Mouse (Mus musculus) left cerebral cortex, postnatal 10 days (tissue): Measurements from ENCODE around the gene Tfip11. TPM values are rescaled to one million over a fixed set of nuclear protein-coding genes. Genes with fewer than 3 reads are reported as not detected.
A peak's percentile ranks its signal among the peaks of the same experiment; 100 is the strongest.

Experiments
- DNase-seq, 2 experiments: peaks; one replicate each; pipeline ENCODE4 v3.0.0; 2021 to 2022; ENCODE audit warnings: low spot score in 2 of 2, mixed read lengths in 1 of 2; ENCODE audit errors: extremely low spot score in 1 of 2
- intact Hi-C: fragments of 180-260 bp; cut with DNase I; formaldehyde crosslinking; loops from one replicate; pipeline ENCODE4 v1.15.1; 2025
- total RNA-seq, 2 experiments: library from RNA; stranded (reverse); gene quantifications; 2 replicates each; pipeline ENCODE4 v1.2.3; 2021

Tfip11 gene
- total RNA-seq, 2 experiments from 2014 or later: 33.0 to 34.9 TPM

GRCm38 (mm10) chr5:112343205-112343595 lies 17.0 kb downstream of the Tfip11 start:
- DNase-seq: no peak
- intact Hi-C loops: loop anchor here (1.0 to 5.0 kb wide), 2 partner anchors 17 to 84 kb away; partner anchors contain the start of gene Tfip11

DNA sequence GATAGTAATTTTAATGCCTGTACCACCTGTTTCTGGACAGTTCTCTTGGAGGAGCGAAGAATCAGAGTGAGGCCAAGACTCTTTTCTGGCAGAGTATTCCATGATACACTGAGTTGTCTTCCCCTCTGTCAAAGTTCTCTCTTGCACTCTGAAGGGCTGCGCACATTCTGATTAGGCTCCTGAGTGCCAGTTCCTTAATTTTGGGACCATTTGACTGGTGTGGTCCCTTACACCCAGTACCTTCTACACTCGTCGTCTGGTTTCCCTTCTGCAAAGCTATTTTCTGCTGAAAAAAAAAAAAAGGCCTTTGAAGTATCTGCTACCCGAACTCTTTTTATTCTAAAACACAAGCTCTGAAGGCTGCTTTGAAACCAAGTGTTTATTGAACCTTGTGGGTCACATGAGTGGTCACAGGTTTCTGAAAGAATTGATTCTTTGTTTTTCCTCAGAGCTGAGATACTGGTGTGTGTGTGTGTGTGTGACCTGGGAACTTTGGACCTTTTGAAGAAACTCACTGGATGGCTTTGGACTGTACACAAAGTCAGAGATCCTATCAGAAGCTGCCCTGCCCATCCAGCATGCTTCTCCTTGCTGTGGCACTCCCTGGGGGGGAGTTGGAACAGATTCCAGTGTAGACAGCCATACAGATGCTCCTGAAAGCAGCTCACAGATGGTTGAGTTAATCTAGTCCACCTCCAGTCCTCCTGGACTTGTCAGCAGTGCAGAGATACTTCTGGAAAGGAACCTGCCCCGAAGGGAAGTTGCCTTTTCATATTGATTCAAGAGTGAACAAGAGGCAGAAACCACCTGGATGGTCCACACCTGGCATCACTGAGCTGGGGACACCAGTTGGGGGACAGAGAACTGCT lies 18.2 kb downstream of the Tfip11 start:
- intact Hi-C loops: loop anchor here (5.0 kb wide), 1 partner anchor 83 kb away; no protein-coding TSS in a partner anchor
- peak in 1 of 2 experiments; percentile 40 for DNase-seq

DNA sequence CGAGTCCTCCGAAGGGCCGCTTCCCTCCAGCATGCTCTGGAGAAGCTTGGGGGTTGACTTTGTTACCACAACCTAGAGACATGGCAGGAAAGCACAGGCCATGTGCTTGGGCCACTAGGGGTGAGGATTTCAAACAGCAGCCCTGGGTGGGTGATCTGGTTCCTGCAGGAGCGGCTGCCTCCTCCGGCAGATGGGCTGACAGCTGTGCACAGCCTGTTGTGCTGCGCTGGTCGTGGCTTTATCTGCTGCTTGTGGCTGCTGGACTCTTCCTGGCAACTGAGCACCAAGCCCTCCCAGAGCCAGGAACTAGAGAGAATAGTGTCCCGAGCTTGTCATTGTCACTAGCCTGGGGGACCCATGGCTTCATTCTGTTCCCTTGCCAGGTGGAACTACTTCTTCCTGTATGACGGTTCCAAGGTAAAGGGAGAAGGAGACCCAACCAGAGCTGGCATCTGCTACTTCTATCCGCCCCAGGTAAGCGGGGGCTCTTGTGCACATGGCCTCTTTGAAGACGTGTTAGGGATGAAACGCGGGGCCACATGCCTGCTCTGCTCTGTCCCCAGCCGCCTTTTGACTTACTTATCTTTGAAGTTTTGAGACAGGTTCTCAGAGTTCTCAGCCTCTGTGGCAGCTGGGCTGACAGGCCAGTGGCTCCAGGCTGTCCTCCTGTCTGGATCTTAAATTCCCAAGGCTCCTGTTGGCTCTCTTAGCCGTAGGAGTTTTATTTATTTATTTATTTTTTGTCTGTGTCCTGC lies 20.2 kb downstream of the Tfip11 start:
- DNase-seq: no peak
- intact Hi-C loops: no loop called here

GRCm38 (mm10) chr5:112349169-112349568 lies 23.0 kb downstream of the Tfip11 start:
- DNase-seq: no peak
- intact Hi-C loops: no loop called here

DNA sequence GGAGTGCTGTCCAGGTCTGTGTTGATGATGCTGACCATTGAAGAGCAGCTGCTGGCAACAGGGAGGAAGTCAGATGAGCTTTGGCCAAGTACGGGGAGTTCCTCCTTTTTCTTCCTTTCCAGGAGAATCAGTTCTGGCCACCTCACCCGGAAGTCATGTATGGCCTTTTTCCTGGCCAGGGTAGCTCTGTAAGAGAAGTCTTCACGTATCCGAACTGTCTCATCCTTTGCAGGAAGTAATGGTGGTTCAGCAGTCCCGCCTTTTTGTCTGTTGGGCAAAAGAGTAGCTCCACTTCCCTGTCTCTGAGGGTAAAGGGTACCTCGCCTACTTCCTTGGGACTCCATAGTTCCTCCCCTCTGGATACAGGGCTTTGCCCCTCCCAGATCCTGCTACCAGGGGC lies 29.3 kb downstream of the Tfip11 start:
- DNase-seq: no peak
- intact Hi-C loops: no loop called here

- intact Hi-C loops: no loop called here
Measured at GRCm38 (mm10) chr5:112355910-112356309, 29.8 kb downstream of the Tfip11 start, which contains the start of gene Gm6583. TSS of gene Gm6583 (minus strand) at chr5:112356033.

DNA sequence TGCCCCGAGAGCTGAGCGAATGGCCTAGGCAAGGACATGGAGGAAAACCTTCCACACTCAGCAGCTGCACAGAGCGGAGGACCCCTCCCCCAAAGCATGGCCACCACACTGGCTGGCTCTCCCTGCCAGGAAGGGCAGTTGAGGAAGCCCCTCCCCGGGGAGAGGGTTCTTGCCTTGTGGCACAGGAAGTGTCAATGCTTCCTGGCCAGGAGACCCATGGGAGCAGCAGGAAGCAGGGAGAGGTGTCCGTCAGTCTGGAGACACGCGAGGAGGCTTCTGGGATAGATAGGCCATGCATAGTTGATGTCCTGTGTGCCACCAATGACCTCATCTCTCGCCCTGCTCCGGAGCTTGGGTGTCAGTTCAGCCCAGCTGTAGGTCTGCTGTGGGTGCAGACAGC lies 30.2 kb downstream of the Tfip11 start:
- no peak for DNase-seq
- intact Hi-C loops: no loop called here

More at GRCm38 (mm10) chr5:112355910-112356309, 29.8 kb downstream of the Tfip11 start, which contains the start of gene Gm6583:
- no peak for DNase-seq

GRCm38 (mm10) chr5:112359520-112359919 lies 33.4 kb downstream of the Tfip11 start:
- DNase-seq: no peak
- intact Hi-C loops: no loop called here

GRCm38 (mm10) chr5:112360077-112360476 lies 33.9 kb downstream of the Tfip11 start:
- DNase-seq: no peak
- intact Hi-C loops: no loop called here

GRCm38 (mm10) chr5:112364184-112364797 lies 38.1 kb downstream of the Tfip11 start:
- intact Hi-C loops: no loop called here
- no peak for DNase-seq

DNA sequence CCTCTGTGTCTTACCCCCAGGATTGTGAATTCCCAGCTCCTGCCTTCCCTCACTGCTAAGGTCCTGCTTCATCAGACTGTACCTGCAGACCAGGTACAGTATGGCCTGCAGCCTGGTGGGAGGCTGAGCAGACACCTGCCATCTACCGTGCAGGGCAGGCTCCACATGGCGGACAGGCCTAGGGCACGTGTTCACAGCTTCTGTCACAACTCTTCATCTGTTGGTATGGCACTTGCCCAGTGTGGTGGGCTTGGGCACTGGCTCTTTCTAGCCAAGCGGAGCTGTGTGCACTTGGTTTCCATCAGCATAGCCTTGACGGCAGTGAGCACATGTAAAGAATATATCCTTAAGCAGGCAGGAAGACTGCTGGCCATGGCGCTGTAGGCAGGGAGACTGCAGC lies 40.7 kb downstream of the Tfip11 start:
- intact Hi-C loops: no loop called here
- no peak for DNase-seq

- intact Hi-C loops: no loop called here
- DNase-seq: no peak
Measured at GRCm38 (mm10) chr5:112367338-112367737, 41.2 kb downstream of the Tfip11 start.

GRCm38 (mm10) chr5:112367929-112368328 lies 41.8 kb downstream of the Tfip11 start:
- DNase-seq: no peak
- intact Hi-C loops: no loop called here

DNA sequence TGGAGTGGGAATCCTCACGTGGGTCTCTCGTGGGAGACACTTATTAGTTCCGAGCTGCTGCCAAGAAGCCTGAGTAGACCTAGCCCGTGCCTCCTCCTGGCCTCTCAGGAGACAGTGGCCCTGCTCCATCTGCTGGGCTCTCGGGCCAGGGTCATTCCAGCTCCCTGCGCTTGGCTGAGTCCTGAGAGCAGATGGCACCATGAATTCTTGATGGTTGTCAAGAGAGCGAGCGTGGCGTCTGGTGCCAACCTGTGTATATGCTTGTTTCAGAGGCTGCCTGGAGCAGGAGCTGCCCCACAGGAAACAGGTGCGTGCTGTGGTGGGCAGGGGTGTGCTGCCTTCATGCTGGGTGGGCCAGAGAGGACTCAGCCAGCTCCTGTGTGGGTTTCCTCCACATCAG lies 42.5 kb downstream of the Tfip11 start:
- no peak for DNase-seq
- intact Hi-C loops: no loop called here

- no peak for DNase-seq
- intact Hi-C loops: no loop called here
Measured at GRCm38 (mm10) chr5:112369326-112369725, 43.2 kb downstream of the Tfip11 start.

DNA sequence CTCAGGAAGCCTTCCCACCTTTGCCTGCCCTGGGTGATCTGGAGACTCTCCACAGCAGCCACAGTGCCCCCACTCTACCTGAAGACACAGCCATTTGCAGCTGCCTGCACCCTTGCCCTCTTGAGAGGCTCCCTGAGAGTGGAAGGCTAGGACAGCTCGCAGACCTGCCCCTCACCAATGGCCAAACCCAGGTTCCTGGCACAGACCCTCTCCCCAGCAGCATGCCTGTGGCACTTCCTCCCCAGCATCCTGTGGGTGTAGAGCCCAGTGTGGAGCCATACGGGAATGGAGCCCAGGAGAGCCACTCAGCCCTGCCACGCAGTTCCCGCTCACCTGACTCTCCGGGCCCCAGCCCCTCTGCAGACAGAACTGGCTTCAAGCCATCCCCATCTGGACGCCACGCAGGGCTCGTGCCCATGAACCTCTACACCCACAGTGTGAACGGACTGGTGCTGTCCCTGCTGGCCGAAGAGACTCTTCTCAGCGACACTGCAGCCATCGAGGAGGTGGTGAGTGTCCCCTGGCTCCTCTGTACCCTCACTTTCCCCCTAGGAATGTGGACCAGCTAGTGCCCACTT lies 44.2 kb downstream of the Tfip11 start:
- intact Hi-C loops: no loop called here
- no peak for DNase-seq

DNA sequence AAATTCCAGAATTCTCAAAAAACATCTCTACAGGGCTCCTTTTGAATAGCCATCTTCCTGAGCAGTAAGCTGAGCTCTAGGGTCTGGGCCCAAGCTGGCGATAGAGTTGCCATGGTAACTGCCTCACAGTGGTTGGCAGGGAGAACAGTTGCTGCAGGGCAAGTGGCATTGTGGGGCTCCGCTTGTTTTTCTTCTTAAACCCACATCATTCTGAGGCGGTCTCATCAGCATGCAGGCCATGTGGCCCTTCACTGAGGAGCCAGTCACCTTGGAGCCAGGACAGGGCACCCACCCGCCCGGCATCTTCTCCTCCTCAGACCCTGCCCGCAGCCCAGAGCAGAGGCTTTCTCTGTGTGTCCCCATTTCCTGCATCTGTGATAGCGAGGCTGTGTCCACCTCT lies 45.8 kb downstream of the Tfip11 start:
- peak; percentile 70 to 85 for DNase-seq
- intact Hi-C loops: no loop called here

DNA sequence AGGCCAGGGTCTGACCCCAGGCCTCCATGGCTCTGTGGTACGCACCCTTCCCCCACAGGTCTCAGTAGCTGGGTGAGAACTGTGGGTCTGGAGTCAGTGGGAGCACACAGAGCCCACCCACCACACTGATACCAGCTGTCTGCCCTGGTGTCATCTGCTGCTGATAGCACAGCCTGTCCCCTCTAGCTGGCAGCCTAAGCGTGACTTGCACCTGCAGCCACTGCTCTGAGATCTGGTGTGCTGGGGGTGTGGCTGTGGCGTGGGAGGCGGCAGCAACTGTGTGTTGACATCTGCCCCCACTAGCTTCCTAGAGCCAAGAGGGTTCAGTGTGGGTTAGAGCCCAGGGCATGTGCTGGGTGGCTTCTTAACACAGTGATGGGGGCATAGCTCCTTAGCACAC lies 50.0 kb downstream of the Tfip11 start:
- intact Hi-C loops: no loop called here
- no peak for DNase-seq

DNA sequence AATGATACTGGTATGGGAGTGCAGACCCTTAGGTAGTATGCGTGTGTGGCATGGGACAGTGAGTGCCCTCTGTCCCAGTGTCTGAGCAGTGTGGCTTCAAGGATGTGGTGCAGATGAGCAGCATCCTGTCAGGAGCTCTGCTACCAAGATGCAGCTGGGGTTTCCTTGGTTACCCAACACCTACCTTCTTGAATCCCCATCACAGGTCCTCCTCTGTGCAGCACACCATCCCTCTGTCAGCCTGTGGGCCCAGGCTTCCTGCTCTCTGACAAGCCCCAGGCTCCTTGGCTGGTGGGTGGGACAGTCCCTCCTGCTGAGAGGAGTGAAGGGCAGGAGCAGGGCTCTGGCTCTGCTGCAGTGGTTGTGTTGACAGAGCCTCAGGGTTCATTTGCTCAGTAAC lies 51.2 kb downstream of the Tfip11 start:
- intact Hi-C loops: no loop called here
- no peak for DNase-seq
